Mouse (Mus musculus) hindbrain, embryonic 15.5 days (tissue): Measurements from ENCODE around the gene Tspyl4. TPM values are rescaled to one million over a fixed set of nuclear protein-coding genes. Genes with fewer than 3 reads are reported as not detected.

Source experiments
- ATAC-seq: fragments of 200-750 bp; cut with Nextera tagmentation; 2 replicates; pipeline ENCODE4 v1.8.0; 2017; ENCODE audit warnings: low read depth, moderate number of reproducible peaks, moderate TSS enrichment; ENCODE audit not compliant: low FRiP score
- H3K27ac ChIP-seq: fragments of 300-500 bp; sonication (generic); replicated peaks from 2 replicates; pipeline ENCODE4 v1.5.1; 2015; ENCODE audit warnings: mild to moderate bottlenecking, inconsistent platforms
- H3K27me3 ChIP-seq: fragments of 300-500 bp; sonication (generic); 2 replicates; pipeline ENCODE4 v1.6.1; 2015; ENCODE audit warnings: control low read depth, inconsistent platforms
- H3K36me3 ChIP-seq: fragments of 300-500 bp; sonication (generic); 2 replicates; pipeline ENCODE4 v1.6.1; 2015; ENCODE audit warnings: control low read depth, inconsistent platforms
- H3K4me1 ChIP-seq: fragments of 300-500 bp; sonication (generic); replicated peaks from 2 replicates; pipeline ENCODE4 v1.6.1; 2015; ENCODE audit warnings: control low read depth, inconsistent platforms
- H3K4me2 ChIP-seq: fragments of 300-500 bp; sonication (generic); 2 replicates; pipeline ENCODE4 v1.6.1; 2015; ENCODE audit warnings: moderate library complexity, mild to moderate bottlenecking, inconsistent platforms
- H3K4me3 ChIP-seq: fragments of 300-500 bp; sonication (generic); 2 replicates; pipeline ENCODE4 v1.5.1; 2015; ENCODE audit warnings: mild to moderate bottlenecking, inconsistent platforms
- H3K9ac ChIP-seq: fragments of 300-500 bp; sonication (generic); 2 replicates; pipeline ENCODE4 v1.6.1; 2015; ENCODE audit warnings: inconsistent platforms
- H3K9me3 ChIP-seq: fragments of 300-500 bp; sonication (generic); 2 replicates; pipeline ENCODE4 v1.6.1; 2016; ENCODE audit warnings: control low read depth, inconsistent platforms
- WGBS: fragments of 180-500 bp; shearing (Covaris S2); methylation state at CpG from one replicate; pipeline ENCODE4 v1.1.7; 2015; 5-methylcytosine and 5-hydroxymethylcytosine counted together
- polyA plus RNA-seq: library from polyadenylated mRNA; unstranded; fragments of >200 nt; fragmentation: Nextera tagmentation; extraction: Ambion mirVana; gene quantifications from 2 replicates; pipeline ENCODE4 v1.2.1, GENCODE M21; 2015

Gene Tspyl4
- polyA plus RNA-seq, 1 experiment from 2014 or later: 362 TPM

DNA sequence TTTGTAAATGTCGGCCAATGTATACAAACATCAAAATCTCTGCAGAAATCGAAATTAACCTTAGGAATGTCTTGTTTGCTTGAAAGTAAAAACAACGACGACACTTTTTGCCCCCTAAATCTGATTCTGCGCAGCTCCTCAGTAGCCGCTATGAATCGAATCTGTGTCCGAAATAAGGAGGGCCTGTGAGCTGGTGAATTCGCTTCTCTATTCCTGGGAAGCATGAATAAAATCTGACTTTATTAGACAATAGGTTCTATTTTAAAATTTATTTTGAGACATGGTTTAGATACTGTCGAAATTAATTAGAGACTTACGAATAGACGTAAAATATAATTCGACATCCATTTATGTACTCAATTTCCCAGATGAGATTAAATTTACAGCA, 337 bp upstream of the Tspyl4 start:
- WGBS: 4% methylated on average over 13 of the region's 13 CpGs
- ATAC-seq: peak; percentile 53; the same call in 1 of the 2 replicates
- Histone ChIP-seq H3K27me3 (no peaks in the 10 kb centered on the region), H3K27ac (peak overlapping the region; percentile 95), H3K4me2 (peak overlapping the region; percentile 96), H3K4me3 (peak overlapping the region; percentile 55), H3K4me1 (peaks cover 25% of the 10 kb centered on the region), H3K36me3 (no peaks in the 10 kb centered on the region), H3K9me3 (no peaks in the 10 kb centered on the region), H3K9ac (peak overlapping the region; percentile 60)

DNA sequence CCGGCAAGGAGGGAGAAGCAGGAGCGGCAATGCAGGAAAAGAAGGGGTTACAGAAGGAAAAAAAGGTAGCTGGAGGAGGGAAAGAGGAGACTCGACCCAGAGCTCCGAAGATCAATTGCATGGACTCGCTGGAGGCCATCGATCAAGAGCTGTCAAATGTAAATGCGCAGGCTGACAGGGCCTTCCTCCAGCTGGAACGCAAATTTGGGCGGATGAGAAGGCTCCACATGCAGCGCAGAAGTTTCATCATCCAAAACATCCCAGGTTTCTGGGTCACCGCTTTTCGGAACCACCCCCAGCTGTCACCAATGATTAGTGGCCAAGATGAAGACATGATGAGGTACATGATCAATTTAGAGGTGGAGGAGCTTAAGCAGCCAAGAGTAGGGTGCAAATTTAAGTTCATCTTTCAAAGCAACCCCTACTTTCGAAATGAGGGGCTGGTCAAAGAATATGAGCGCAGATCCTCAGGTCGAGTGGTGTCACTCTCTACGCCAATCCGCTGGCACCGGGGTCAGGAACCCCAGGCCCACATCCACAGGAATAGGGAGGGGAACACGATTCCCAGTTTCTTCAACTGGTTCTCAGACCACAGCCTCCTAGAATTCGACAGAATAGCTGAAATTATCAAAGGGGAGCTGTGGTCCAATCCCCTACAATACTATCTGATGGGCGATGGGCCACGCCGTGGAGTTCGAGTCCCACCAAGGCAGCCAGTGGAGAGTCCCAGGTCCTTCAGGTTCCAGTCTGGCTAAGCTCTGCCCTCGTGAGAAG, 925 bp downstream of the Tspyl4 start:
- peak overlapping the region; percentile 55 for H3K4me3 ChIP-seq
- H3K9me3 ChIP-seq: no peaks in the 10 kb centered on the region
- WGBS: 38% methylated on average over 25 of the region's 25 CpGs
- no peaks in the 10 kb centered on the region for H3K27me3 ChIP-seq
- H3K4me1 ChIP-seq: peaks cover 38% of the 10 kb centered on the region
- H3K4me2 ChIP-seq: peak overlapping the region; percentile 96
- no peak for ATAC-seq
- peak overlapping the region; percentile 73 for H3K9ac ChIP-seq
- H3K36me3 ChIP-seq: no peaks in the 10 kb centered on the region
- peak overlapping the region; percentile 95 for H3K27ac ChIP-seq

DNA sequence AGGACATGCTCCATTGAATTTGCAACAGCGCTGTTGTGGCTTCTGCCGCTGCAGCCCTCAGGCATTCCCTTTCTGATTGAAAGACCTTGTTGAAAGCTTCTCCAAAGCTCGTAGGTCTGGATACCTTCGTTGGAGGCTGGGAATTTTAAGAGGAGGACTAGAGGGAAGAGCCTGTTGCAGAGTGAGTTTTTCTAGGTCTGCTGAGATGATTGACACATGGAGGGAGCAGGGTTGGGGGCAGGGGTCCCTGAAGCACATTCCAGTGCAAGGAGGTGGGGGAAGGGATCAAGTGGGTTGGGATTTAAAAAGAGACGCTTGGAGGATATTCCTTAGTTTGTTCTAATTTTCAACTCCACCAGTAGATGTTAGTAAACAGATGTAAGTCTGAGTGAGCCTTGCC, 3.1 kb downstream of the Tspyl4 start:
- peak overlapping the region; percentile 55 for H3K4me3 ChIP-seq
- no peak for ATAC-seq
- H3K9me3 ChIP-seq: no peaks in the 10 kb centered on the region
- peaks cover 38% of the 10 kb centered on the region for H3K4me1 ChIP-seq
- H3K36me3 ChIP-seq: no peaks in the 10 kb centered on the region
- peak overlapping the region; percentile 61 for H3K27ac ChIP-seq
- peak overlapping the region; percentile 96 for H3K4me2 ChIP-seq
- peak overlapping the region; percentile 73 for H3K9ac ChIP-seq
- H3K27me3 ChIP-seq: no peaks in the 10 kb centered on the region
- 9% methylated on average over 5 of the region's 5 CpGs for WGBS

DNA sequence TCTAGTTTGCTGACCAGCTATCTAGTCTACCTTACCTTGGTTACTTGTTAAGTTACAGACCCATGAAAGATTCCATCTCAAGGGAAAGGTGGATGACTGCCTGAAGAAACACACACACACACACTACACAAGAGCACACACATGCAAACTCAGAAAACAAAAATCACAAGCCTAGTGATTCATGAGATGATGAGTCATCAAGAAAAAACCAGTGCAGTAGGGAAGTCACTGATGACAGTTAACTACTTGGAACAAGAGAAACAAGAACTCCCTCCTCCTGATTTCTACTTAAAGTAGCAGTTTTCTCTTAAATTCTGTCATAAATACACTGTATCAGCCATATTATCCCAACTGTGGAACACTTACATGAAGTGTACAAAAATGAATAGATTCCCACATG, 9.8 kb downstream of the Tspyl4 start:
- H3K4me2 ChIP-seq: no peak overlapping the region
- no peak overlapping the region for H3K9ac ChIP-seq
- no peak overlapping the region for H3K4me3 ChIP-seq
- ATAC-seq: no peak
- H3K9me3 ChIP-seq: no peaks in the 10 kb centered on the region
- H3K27ac ChIP-seq: no peak overlapping the region
- peaks cover 11% of the 10 kb centered on the region for H3K4me1 ChIP-seq
- no peaks in the 10 kb centered on the region for H3K27me3 ChIP-seq
- no peaks in the 10 kb centered on the region for H3K36me3 ChIP-seq

DNA sequence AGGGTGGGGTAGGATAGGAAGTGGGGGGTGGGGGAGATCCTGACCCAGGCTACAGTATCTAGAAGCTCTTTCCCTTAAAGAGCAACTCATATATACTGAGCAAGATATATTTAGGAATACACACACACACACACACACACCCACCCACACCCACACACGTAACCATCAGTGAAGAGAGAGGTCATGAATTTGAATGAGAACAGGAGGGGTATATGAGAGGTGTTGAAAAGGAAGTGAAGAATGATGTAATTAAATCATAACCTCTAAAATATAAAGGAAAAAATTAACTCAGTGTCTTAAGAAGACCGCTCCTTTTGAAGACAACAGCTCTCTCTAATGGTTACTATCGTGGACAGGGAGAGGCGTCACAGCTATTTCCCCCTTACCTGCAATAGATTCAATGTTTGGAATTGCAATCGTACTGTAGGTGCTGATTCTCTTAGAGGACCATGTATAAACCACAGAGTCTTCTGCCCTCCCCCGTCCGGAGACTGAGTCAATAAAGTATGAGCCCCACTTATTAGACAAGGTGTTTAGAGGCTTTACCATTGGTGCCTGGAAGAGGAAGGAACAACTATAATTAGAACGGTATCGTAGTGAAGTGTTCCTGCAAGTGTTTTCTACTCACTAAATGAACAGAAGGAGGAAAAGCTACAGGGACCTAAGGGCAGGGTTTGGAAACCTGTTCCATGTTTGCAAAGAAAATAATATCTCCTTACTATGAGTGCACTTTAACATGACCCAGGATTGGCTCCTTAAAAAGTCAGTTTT, 12.9 kb downstream of the Tspyl4 start:
- H3K4me2 ChIP-seq: no peak overlapping the region
- 93% methylated on average over 9 of the region's 9 CpGs for WGBS
- no peak for ATAC-seq

GRCm38 (mm10) chr10:34312536-34312935, 15.3 kb downstream of the Tspyl4 start:
- no peak for ATAC-seq
- H3K9me3 ChIP-seq: no peaks in the 10 kb centered on the region
- H3K27ac ChIP-seq: no peak overlapping the region
- H3K36me3 ChIP-seq: no peaks in the 10 kb centered on the region
- 74% methylated on average over 3 of the region's 3 CpGs for WGBS
- H3K27me3 ChIP-seq: no peaks in the 10 kb centered on the region
- no peak overlapping the region for H3K9ac ChIP-seq
- H3K4me2 ChIP-seq: no peak overlapping the region
- peaks cover 25% of the 10 kb centered on the region for H3K4me1 ChIP-seq
- no peak overlapping the region for H3K4me3 ChIP-seq

More for the DNA sequence above, 12.9 kb downstream of the Tspyl4 start:
- Histone ChIP-seq H3K27ac (no peak overlapping the region), H3K4me1 (peaks cover under 1% of the 10 kb centered on the region; the same call in 1 of the 2 replicates), H3K9ac (no peak overlapping the region), H3K27me3 (no peaks in the 10 kb centered on the region), H3K4me3 (no peak overlapping the region), H3K9me3 (no peaks in the 10 kb centered on the region), H3K36me3 (no peaks in the 10 kb centered on the region)

GRCm38 (mm10) chr10:34316571-34317216, 19.5 kb downstream of the Tspyl4 start:
- Histone ChIP-seq H3K9me3 (no peaks in the 10 kb centered on the region), H3K4me3 (peak overlapping the region; percentile 32), H3K9ac (peak overlapping the region; percentile 31), H3K27ac (peak overlapping the region; percentile 87), H3K4me2 (peak overlapping the region; percentile 50), H3K4me1 (peaks cover 27% of the 10 kb centered on the region), H3K27me3 (no peaks in the 10 kb centered on the region), H3K36me3 (no peaks in the 10 kb centered on the region)
- WGBS: 0% methylated on average over 3 of the region's 3 CpGs
- peak; percentile 94 for ATAC-seq

- Histone ChIP-seq H3K9me3 (no peaks in the 10 kb centered on the region), H3K27ac (peak overlapping the region; percentile 87), H3K9ac (0 out of 2 replicates have a peak overlapping the region, but pooled peaks have one; percentile 6), H3K4me1 (peaks cover 27% of the 10 kb centered on the region), H3K4me2 (peak overlapping the region; percentile 50), H3K36me3 (no peaks in the 10 kb centered on the region), H3K27me3 (no peaks in the 10 kb centered on the region), H3K4me3 (peak overlapping the region; percentile 32)
- WGBS: 10% methylated on average over 2 of the region's 2 CpGs
- peak; percentile 65 for ATAC-seq
Measured at GRCm38 (mm10) chr10:34317217-34317606, 20.0 kb downstream of the Tspyl4 start.

DNA sequence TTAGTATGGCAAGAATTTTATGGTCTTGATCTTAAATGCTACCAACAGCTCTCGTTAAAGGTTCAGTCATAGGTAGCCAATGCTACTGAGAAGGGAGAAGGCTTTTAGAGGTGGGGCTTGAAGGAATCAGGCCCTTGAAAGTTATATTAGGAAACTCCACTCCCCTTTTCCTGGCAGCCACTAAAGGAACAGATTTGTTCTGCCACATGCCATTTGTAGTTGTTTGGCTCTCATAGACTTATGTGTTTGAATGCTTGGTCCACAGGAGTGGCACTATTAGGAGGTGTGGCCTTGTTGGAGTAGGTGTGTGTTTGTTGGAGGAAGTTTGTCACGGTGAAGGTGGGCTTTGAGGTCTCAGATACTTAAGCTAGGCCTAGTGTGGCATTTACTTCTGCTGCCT, 23.6 kb downstream of the Tspyl4 start:
- Histone ChIP-seq H3K9me3 (no peaks in the 10 kb centered on the region), H3K4me3 (no peak overlapping the region), H3K4me1 (peaks cover 19% of the 10 kb centered on the region), H3K27ac (no peak overlapping the region), H3K36me3 (no peaks in the 10 kb centered on the region), H3K4me2 (no peak overlapping the region), H3K9ac (no peak overlapping the region), H3K27me3 (no peaks in the 10 kb centered on the region)
- 81% methylated on average over 2 of the region's 2 CpGs for WGBS
- no peak for ATAC-seq

DNA sequence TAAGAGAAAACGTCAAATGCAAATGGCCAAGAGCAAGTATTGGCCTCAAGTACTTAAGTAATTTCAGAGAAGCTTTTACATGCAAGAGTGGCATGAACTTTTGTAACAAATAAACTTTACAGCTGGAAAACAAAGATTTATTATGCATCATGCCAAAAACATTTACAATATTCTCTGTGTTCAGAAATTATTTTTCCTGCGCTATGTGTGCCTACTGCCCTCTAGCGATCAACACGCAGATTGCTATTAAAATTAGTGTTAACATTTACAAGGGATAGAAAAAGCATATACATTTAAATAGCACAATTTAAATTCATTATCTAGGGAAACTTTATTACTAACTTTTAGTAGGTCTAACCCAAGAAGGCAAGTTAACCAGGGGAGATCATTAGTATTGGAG, 29.5 kb downstream of the Tspyl4 start:
- no peak overlapping the region for H3K9ac ChIP-seq
- no peaks in the 10 kb centered on the region for H3K9me3 ChIP-seq
- H3K27me3 ChIP-seq: no peaks in the 10 kb centered on the region
- no peak overlapping the region for H3K27ac ChIP-seq
- H3K4me3 ChIP-seq: no peak overlapping the region
- H3K4me2 ChIP-seq: no peak overlapping the region
- 23% methylated on average over 4 of the region's 4 CpGs for WGBS
- no peaks in the 10 kb centered on the region for H3K4me1 ChIP-seq
- H3K36me3 ChIP-seq: no peaks in the 10 kb centered on the region
- ATAC-seq: no peak

DNA sequence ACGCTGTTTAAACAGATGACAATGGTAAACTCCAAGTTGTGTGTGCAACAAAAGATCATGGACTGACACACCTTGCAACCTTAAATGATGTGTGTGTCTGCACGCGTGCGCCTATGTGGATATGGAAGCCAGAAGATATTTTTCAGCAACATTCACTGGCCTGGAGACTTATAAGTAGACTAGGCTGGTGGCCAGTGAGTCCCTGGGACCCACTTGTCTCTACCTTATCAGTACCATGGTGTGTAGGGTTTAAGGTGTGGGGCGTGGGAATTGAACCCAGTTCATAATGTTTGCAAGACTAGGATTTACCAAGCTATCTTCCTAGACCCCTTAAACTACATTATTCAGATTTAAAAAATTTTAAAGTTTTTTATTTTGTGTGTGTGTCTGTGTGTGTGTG, 29.9 kb downstream of the Tspyl4 start:
- ATAC-seq: no peak
- WGBS: 65% methylated on average over 5 of the region's 5 CpGs
- Histone ChIP-seq H3K36me3 (no peaks in the 10 kb centered on the region), H3K27ac (no peak overlapping the region), H3K9me3 (no peaks in the 10 kb centered on the region), H3K27me3 (no peaks in the 10 kb centered on the region), H3K9ac (no peak overlapping the region), H3K4me3 (no peak overlapping the region), H3K4me2 (no peak overlapping the region), H3K4me1 (no peaks in the 10 kb centered on the region)

DNA sequence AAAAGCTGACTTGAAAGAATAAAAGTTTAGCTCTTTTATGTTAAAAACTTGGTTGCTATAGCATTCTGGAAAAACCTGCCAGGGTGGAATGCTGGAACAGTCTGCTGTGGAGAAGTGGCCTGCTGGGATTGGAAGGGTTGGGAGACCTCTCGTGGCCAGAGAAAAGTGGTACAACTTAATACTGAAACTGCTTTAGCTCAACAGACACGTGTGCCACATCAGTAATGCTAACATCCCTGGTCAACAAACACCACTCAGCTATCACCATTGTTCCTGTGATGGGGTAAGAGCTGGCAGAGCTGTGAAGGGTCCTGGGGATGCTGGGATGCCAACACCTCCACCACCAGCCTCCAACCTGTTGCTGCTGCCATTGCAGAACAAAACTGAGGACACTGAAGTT, 31.1 kb downstream of the Tspyl4 start:
- Histone ChIP-seq H3K4me3 (no peak overlapping the region), H3K9ac (no peak overlapping the region), H3K9me3 (no peaks in the 10 kb centered on the region), H3K36me3 (no peaks in the 10 kb centered on the region), H3K27me3 (no peaks in the 10 kb centered on the region), H3K27ac (no peak overlapping the region), H3K4me1 (no peaks in the 10 kb centered on the region), H3K4me2 (no peak overlapping the region)
- ATAC-seq: peak; percentile 86
- WGBS: 2% methylated on average over 2 of the region's 2 CpGs
